Mouse (Mus musculus) megakaryocyte, embryonic 14.5 days (primary cell): ENCODE measurements around the gene Rsph9. TPM values are rescaled to one million over a fixed set of nuclear protein-coding genes. Genes with fewer than 3 reads are reported as not detected.
A peak's percentile ranks its signal among the peaks of the same experiment; 100 is the strongest.

Source experiments
- H3K27me3 ChIP-seq: replicated peaks from 2 replicates; pipeline ENCODE3; 2012; ENCODE audit warnings: inconsistent platforms
- H3K36me3 ChIP-seq: replicated peaks from 2 replicates; pipeline ENCODE3; 2012; ENCODE audit warnings: low read length, inconsistent platforms, mixed read lengths
- H3K4me1 ChIP-seq: 2 replicates; pipeline ENCODE4 v1.6.1; 2012; ENCODE audit warnings: inconsistent platforms
- H3K4me3 ChIP-seq: replicated peaks from 2 replicates; pipeline ENCODE3; 2012; ENCODE audit warnings: moderate library complexity, mild to moderate bottlenecking, inconsistent platforms
- H3K9me3 ChIP-seq: 2 replicates; pipeline ENCODE4 v1.6.1; 2012; ENCODE audit warnings: inconsistent platforms
- FLI1 ChIP-seq: IDR thresholded peaks from 2 replicates; pipeline ENCODE4 v1.6.1; 2012; ENCODE audit warnings: low read length, inconsistent platforms, mixed read lengths
- GATA1 ChIP-seq: IDR thresholded peaks from 3 replicates; pipeline ENCODE4 v1.6.1; 2012; ENCODE audit warnings: mixed read lengths, low read length, inconsistent platforms, borderline replicate concordance
- polyA plus RNA-seq: library from polyadenylated mRNA; stranded (reverse); fragments of >175 nt; gene quantifications from 2 replicates; pipeline ENCODE4 v1.2.3, GENCODE M21; 2012; ENCODE audit warnings: low replicate concordance; ENCODE audit not compliant: insufficient read depth

Rsph9 gene
- not detected in 2 replicates for polyA plus RNA-seq

DNA sequence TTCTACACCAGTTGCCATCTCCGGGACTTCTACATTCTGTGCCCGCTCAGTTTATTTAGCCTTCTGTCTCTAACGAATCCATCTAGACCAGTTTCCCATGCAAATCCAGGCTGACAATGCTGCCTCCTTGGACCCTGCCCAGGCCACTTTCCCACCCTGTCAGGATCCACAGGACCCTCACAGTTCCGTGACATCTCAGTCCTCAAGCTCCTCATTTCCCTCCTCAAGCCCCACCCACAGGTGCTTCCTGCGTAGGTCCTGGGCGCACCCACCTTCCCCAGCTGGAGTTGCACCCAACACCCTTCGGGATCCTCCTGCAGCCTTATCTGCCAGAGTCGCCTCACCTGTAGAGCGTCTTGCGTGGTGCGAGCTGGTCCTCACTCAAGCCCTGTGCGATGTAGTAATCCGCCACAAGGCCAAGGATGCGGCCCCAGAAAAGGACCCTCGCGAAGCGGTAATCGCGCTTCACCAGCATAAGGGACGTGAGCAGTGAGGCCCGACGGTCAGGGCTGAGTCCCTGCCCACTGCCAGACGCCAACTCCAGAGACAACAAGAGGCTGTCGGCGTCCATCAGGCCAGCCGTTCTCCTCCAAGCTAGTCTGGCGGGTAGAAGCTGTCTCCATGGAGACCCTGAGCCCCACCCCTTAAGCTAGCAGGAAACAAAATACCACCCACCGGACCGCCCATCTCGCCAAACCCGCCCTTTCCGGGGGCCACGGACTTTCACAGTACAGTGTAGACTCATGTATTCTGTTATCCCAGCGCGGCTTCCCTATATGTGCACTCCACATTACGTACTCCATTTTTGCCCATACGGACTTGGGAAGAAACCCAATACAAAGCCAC is at the start of gene Rsph9:
Gene Rsph9, minus strand, starts transcription at position 639 of the 846 bp plus-strand sequence.
- no peaks in the 10 kb centered on the region for H3K27me3 ChIP-seq
- H3K4me1 ChIP-seq, result peaks cover 90% of the 10 kb centered on the region
- no peaks in the 10 kb centered on the region for H3K9me3 ChIP-seq
- TF ChIP-seq GATA1 (no peak), FLI1 (no peak)
- peak within 1 kb of the TSS; percentile 90 for H3K4me3 ChIP-seq
- peaks cover 63% of the 10 kb centered on the region for H3K36me3 ChIP-seq

DNA sequence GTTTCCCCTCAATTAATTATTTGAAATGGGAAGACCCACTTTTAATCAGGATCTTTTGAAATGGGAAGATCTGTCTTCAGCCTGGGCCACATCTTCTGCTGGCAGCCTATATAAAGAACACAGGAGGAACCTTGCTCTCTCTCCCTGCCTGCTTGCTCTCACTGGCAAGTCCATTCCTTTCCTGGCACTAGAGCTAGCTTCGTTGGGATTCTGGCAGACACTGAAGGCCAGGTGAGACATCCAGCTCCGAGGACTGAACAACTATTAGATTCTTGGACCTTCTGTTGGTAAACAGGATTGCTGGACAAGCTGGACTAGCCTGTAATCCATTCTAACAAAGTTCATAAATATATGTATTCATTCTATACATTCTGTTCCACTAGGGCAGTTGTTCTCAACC is 44.8 kb upstream of the Rsph9 start:
- H3K27me3 ChIP-seq, result no peaks in the 10 kb centered on the region
- H3K4me3 ChIP-seq, result no peak overlapping the region
- H3K9me3 ChIP-seq, result no peaks in the 10 kb centered on the region
- peaks cover 8% of the 10 kb centered on the region for H3K4me1 ChIP-seq
- TF ChIP-seq FLI1 (no peak), GATA1 (no peak)
- peaks cover 91% of the 10 kb centered on the region for H3K36me3 ChIP-seq

DNA sequence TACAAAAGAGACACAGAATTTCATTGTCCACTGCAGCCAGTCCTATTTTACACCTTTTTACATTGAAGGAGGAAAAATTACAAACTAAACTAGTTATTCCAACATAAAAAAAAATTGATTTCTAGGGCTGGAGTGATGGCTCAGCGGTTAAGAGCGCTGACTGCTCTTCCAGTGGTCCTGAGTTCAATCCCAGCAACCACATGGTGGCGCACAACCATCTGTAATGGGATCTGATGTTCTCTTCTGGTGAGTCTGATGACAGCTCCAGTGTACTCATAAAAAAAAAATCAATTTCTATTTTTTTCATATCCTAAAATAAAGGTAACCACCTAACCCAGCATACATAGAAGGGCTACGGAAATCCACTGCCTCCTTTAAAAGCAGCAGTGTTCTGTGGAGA is 38.3 kb upstream of the Rsph9 start:
- Histone ChIP-seq H3K4me1 (peaks cover 51% of the 10 kb centered on the region), H3K36me3 (peaks cover 88% of the 10 kb centered on the region), H3K4me3 (no peak overlapping the region), H3K9me3 (no peaks in the 10 kb centered on the region), H3K27me3 (no peaks in the 10 kb centered on the region)
- no peak for TF ChIP-seq FLI1
- TF ChIP-seq GATA1, result no peak

DNA sequence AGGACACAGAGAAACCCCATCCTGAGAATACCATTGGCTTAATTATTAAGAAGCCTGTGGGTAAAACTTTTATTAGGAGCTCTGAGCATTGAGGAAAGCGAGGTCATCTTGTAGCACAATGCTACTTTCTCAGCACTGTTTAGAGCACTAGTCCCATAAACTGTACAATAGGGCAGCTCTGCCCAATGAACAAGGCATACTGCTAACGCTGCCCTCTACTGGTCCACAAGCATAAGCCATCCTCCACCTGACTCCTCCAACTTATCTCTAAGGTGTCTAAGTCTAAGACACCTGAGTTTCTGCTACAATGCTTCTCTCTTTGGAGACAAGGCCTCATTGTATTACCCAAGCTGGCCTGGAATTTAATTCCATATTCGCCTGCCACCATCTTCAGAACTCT is 26.5 kb upstream of the Rsph9 start:
- no peaks in the 10 kb centered on the region for H3K9me3 ChIP-seq
- no peak overlapping the region for H3K4me3 ChIP-seq
- H3K36me3 ChIP-seq, result peaks cover 85% of the 10 kb centered on the region
- TF ChIP-seq GATA1 (no peak), FLI1 (no peak)
- no peaks in the 10 kb centered on the region for H3K27me3 ChIP-seq
- peaks cover 83% of the 10 kb centered on the region for H3K4me1 ChIP-seq

DNA sequence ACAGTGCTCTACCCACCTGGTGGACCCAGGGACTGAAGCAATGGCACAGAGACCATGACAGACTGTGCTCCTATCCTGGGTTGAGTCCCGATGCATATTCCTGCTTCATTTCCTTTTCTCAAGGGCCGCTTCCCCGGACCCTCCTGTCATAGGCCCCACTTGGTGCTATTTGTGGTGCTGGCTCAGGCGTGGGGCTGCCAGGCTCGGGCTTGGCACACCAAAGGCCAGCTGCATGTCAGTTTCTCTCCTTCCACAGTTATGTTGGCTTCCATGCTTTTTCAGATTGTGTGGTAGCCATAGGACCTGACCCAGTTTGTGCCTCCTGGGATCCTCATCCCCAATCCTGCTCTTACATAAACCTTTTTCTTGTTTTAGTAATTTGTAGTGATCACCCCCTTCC is 24.8 kb upstream of the Rsph9 start:
- TF ChIP-seq GATA1, result no peak
- TF ChIP-seq FLI1, result no peak
- Histone ChIP-seq H3K27me3 (no peaks in the 10 kb centered on the region), H3K36me3 (peaks cover 94% of the 10 kb centered on the region), H3K4me1 (peaks cover 93% of the 10 kb centered on the region), H3K9me3 (no peaks in the 10 kb centered on the region), H3K4me3 (peak overlapping the region; percentile 73)

DNA sequence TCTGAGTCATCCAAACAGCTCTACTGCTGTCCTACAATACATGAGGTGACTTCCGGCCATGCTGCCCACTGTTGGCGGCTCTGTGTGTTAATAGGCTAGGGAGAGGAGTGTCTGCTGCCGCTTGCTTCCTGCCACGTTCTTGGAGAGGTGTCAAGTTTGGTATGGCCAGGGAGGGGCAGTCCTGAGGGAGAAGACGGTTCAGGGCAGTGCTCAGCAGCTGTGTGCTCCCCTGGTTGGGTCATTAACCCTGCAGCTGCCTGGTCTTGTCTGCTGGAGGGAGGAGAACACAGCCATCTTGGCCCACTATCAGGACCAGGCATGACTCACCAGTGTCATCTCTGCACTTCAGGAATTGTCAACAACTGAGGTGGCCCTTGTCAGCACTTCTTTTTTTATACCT is 24.3 kb upstream of the Rsph9 start:
- Histone ChIP-seq H3K36me3 (peaks cover 97% of the 10 kb centered on the region), H3K9me3 (no peaks in the 10 kb centered on the region), H3K27me3 (no peaks in the 10 kb centered on the region), H3K4me3 (peak overlapping the region; percentile 73), H3K4me1 (peaks cover 95% of the 10 kb centered on the region)
- TF ChIP-seq FLI1 (no peak), GATA1 (no peak)

DNA sequence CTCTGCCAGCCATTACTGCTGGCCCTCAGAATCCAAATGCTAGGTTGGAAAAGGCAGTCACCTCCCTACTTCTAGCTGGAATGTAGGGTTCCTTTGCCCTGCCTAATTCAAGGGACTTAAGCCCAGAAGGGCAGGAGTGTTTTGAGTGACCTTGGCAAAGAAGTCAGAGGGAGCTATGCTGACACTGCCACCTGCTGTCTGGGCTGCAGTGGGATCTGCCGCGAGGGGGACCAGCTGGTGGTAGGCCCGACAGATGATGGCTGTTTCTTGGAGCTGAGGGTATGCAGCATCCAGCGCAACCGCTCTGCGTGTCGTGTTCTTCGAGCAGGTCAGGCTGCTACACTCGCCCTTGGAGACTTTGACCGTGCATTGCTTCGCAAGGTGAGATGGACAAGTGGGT is 23.0 kb upstream of the Rsph9 start:
- TF ChIP-seq GATA1 (no peak), FLI1 (no peak)
- peaks cover 95% of the 10 kb centered on the region for H3K36me3 ChIP-seq
- H3K4me3 ChIP-seq, result peak overlapping the region; percentile 31
- peaks cover 95% of the 10 kb centered on the region for H3K4me1 ChIP-seq
- H3K27me3 ChIP-seq, result no peaks in the 10 kb centered on the region
- H3K9me3 ChIP-seq, result no peaks in the 10 kb centered on the region

DNA sequence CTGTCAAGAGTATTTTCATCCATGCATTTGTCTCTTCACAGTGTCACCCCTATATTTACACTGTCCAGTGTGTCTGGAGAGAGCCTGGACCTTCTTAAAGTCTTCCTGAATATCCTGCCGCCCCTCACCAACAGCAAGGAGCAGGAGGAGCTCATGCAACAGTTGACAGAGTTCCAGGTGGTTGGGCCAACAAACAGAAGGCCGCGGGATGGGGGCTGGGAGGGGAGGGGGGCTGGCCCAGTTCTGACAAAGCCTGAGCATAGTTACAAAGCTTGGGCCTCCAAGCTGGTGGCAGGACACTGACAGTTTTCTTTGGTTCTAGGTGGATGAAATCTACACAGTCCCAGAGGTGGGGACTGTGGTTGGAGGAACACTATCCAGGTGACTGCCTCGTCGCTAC is 22.3 kb upstream of the Rsph9 start:
- Histone ChIP-seq H3K9me3 (no peaks in the 10 kb centered on the region), H3K4me3 (no peak overlapping the region), H3K4me1 (peaks cover 97% of the 10 kb centered on the region), H3K36me3 (peaks cover 90% of the 10 kb centered on the region), H3K27me3 (no peaks in the 10 kb centered on the region)
- TF ChIP-seq GATA1 (no peak), FLI1 (no peak)

DNA sequence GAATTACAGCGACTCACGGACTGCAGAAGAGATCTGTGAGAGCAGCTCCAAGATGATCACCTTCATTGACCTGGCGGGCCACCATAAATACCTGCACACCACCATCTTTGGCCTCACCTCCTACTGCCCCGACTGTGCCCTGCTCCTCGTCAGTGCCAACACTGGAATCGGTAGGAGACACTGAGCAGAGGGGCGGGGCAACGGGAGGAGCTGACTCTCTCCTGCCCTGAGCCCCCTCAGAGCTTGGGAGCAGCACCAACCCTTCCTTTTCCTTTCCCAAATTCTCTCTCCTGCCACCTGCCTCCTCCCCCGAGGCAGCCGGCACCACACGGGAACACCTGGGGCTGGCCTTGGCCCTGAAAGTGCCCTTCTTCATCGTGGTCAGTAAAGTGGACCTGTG is 21.4 kb upstream of the Rsph9 start:
- peaks cover 82% of the 10 kb centered on the region for H3K36me3 ChIP-seq
- no peaks in the 10 kb centered on the region for H3K27me3 ChIP-seq
- TF ChIP-seq FLI1, result no peak
- H3K9me3 ChIP-seq, result no peaks in the 10 kb centered on the region
- peaks cover 90% of the 10 kb centered on the region for H3K4me1 ChIP-seq
- peak overlapping the region; percentile 24 for H3K4me3 ChIP-seq

DNA sequence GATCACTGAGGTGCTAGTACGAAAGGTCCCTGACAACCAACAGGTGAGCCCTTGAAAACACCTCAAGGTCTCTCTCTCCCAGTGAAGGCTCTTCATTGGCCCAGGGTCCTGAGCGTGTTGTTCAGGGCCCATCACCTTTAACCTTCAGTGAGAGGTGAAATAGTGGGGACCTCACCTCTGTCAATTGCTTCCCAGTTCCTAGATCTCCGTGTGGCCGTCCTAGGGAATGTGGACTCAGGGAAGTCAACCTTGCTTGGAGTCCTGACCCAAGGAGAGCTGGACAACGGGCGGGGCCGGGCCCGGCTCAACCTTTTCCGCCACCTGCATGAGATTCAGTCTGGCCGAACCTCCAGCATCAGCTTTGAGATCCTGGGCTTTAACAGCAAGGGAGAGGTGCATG is 20.8 kb upstream of the Rsph9 start:
- H3K36me3 ChIP-seq, result peaks cover 76% of the 10 kb centered on the region
- TF ChIP-seq FLI1 (no peak), GATA1 (no peak)
- no peak overlapping the region for H3K4me3 ChIP-seq
- H3K27me3 ChIP-seq, result no peaks in the 10 kb centered on the region
- H3K4me1 ChIP-seq, result peaks cover 89% of the 10 kb centered on the region
- H3K9me3 ChIP-seq, result no peaks in the 10 kb centered on the region
